Mouse (Mus musculus): ENCODE measurements around the gene Ifngr1.
"Not testable (repeated sequence)": the region's sequence is repeated elsewhere in the genome, so short reads cannot be mapped to it uniquely, and the experiment has no call there.

Ifngr1 gene

GRCm38 (mm10) chr10:19585860-19586259 lies 5.9 kb upstream of the Ifngr1 start:
- in situ Hi-C loops (cut with MboI; ENCODE audit: low sequenced_read_pairs): no loop called here

- in situ Hi-C loops (cut with MboI; ENCODE audit: low sequenced_read_pairs): no loop called here
Observed at GRCm38 (mm10) chr10:19587281-19587680, 4.5 kb upstream of the Ifngr1 start.

- in situ Hi-C loops (cut with MboI; ENCODE audit: low sequenced_read_pairs): no loop called here
Observed at GRCm38 (mm10) chr10:19589626-19590025, 2.1 kb upstream of the Ifngr1 start.

- in situ Hi-C loops (cut with MboI; ENCODE audit: low sequenced_read_pairs): no loop called here
Observed at GRCm38 (mm10) chr10:19591286-19591640, 486 bp upstream of the Ifngr1 start.

GRCm38 (mm10) chr10:19592556-19592955 lies 807 bp downstream of the Ifngr1 start:
- in situ Hi-C loops (cut with MboI; ENCODE audit: low sequenced_read_pairs): no loop called here

- in situ Hi-C loops (cut with MboI; ENCODE audit: low sequenced_read_pairs): no loop called here
Observed at GRCm38 (mm10) chr10:19593296-19593695, 1.5 kb downstream of the Ifngr1 start.

GRCm38 (mm10) chr10:19594201-19594905 lies 2.6 kb downstream of the Ifngr1 start:
- in situ Hi-C loops (cut with MboI; ENCODE audit: low sequenced_read_pairs): no loop called here

GRCm38 (mm10) chr10:19596866-19597265 lies 5.1 kb downstream of the Ifngr1 start:
- in situ Hi-C loops (cut with MboI; ENCODE audit: low sequenced_read_pairs): no loop called here

- in situ Hi-C loops (cut with MboI; ENCODE audit: low sequenced_read_pairs): no loop called here
Observed at GRCm38 (mm10) chr10:19598091-19598490, 6.3 kb downstream of the Ifngr1 start.

- in situ Hi-C loops (cut with MboI; ENCODE audit: low sequenced_read_pairs): no loop called here
Observed at GRCm38 (mm10) chr10:19599331-19600092, 7.8 kb downstream of the Ifngr1 start.

GRCm38 (mm10) chr10:19600093-19600420 lies 8.3 kb downstream of the Ifngr1 start:
- in situ Hi-C loops (cut with MboI; ENCODE audit: low sequenced_read_pairs): no loop called here

GRCm38 (mm10) chr10:19601502-19601901 lies 9.8 kb downstream of the Ifngr1 start:
- in situ Hi-C loops (cut with MboI; ENCODE audit: low sequenced_read_pairs): not testable (repeated sequence)

- in situ Hi-C loops (cut with MboI; ENCODE audit: low sequenced_read_pairs): no loop called here
Observed at GRCm38 (mm10) chr10:19603231-19603630, 11.5 kb downstream of the Ifngr1 start.

GRCm38 (mm10) chr10:19609125-19609524 lies 17.4 kb downstream of the Ifngr1 start:
- in situ Hi-C loops (cut with MboI; ENCODE audit: low sequenced_read_pairs): no loop called here

- in situ Hi-C loops (cut with MboI; ENCODE audit: low sequenced_read_pairs): no loop called here
Observed at GRCm38 (mm10) chr10:19611616-19612015, 19.9 kb downstream of the Ifngr1 start.

- in situ Hi-C loops (cut with MboI; ENCODE audit: low sequenced_read_pairs): no loop called here
Observed at GRCm38 (mm10) chr10:19613111-19613753, 21.5 kb downstream of the Ifngr1 start.

- in situ Hi-C loops (cut with MboI; ENCODE audit: low sequenced_read_pairs): no loop called here
Observed at GRCm38 (mm10) chr10:19619736-19620135, 28.0 kb downstream of the Ifngr1 start.

- in situ Hi-C loops (cut with MboI; ENCODE audit: low sequenced_read_pairs): no loop called here
Observed at GRCm38 (mm10) chr10:19621408-19622048, 29.8 kb downstream of the Ifngr1 start, which contains the start of gene Il22ra2. TSS of gene Il22ra2 (plus strand) at chr10:19621998.

- in situ Hi-C loops (cut with MboI; ENCODE audit: low sequenced_read_pairs): no loop called here
Observed at GRCm38 (mm10) chr10:19624617-19625016, 32.9 kb downstream of the Ifngr1 start.

- in situ Hi-C loops (cut with MboI; ENCODE audit: low sequenced_read_pairs): no loop called here
Observed at GRCm38 (mm10) chr10:19627342-19627741, 35.6 kb downstream of the Ifngr1 start.

- in situ Hi-C loops (cut with MboI; ENCODE audit: low sequenced_read_pairs): no loop called here
Observed at GRCm38 (mm10) chr10:19627748-19628147, 36.0 kb downstream of the Ifngr1 start.
